Mouse (Mus musculus) kidney, adult 2 months (tissue): Measurements from ENCODE around the gene Tbc1d16. TPM values are rescaled to one million over a fixed set of nuclear protein-coding genes. Genes with fewer than 3 reads are reported as not detected.

ENCODE experiments used
- DNase-seq: peaks from one replicate; pipeline ENCODE4 v3.0.0; 2021
- H3K27ac ChIP-seq: fragments of 200-500 bp; 2 replicates; pipeline ENCODE4 v1.5.1; 2012; ENCODE audit warnings: low read depth, low read length, control low read depth, inconsistent platforms; ENCODE audit not compliant: insufficient read depth
- H3K27me3 ChIP-seq: fragments of 200-500 bp; replicated peaks from 2 replicates; pipeline ENCODE4 v1.6.1; 2012; ENCODE audit warnings: mild to moderate bottlenecking, moderate library complexity, low read length, inconsistent platforms; ENCODE audit not compliant: control insufficient read depth, insufficient read depth
- H3K36me3 ChIP-seq: fragments of 200-500 bp; 2 replicates; pipeline ENCODE4 v1.6.1; 2012; ENCODE audit warnings: mild to moderate bottlenecking, moderate library complexity, low read length, inconsistent platforms; ENCODE audit not compliant: control insufficient read depth, insufficient read depth
- H3K4me1 ChIP-seq: fragments of 200-500 bp; 2 replicates; pipeline ENCODE4 v1.6.1; 2011; ENCODE audit warnings: low read length; ENCODE audit not compliant: control insufficient read depth, insufficient read depth
- H3K4me3 ChIP-seq: fragments of 200-500 bp; 2 replicates; pipeline ENCODE4 v1.5.1; 2011; ENCODE audit warnings: mild to moderate bottlenecking, low read depth, low read length, control low read depth; ENCODE audit not compliant: insufficient read depth
- CTCF ChIP-seq: fragments of 200-500 bp; conservative IDR thresholded peaks from 2 replicates; pipeline ENCODE4 v1.5.1; 2011; ENCODE audit warnings: low read depth, mild to moderate bottlenecking, control low read depth, low read length, moderate library complexity, mixed read lengths; ENCODE audit not compliant: insufficient read depth, insufficient read length
- POLR2A ChIP-seq: fragments of 200-500 bp; IDR thresholded peaks from one replicate; pipeline ENCODE4 v1.6.1; 2011; ENCODE audit warnings: low read depth, low read length, control low read depth
- WGBS: fragments of 180-500 bp; shearing (Covaris S2); methylation state at CpG from one replicate; pipeline ENCODE4 v1.1.7; 2018; 5-methylcytosine and 5-hydroxymethylcytosine counted together
- polyA plus RNA-seq: library from polyadenylated mRNA; depleted of rRNA; stranded (reverse); fragments of >200 nt; gene quantifications from 2 replicates; pipeline ENCODE4 v1.2.3, GENCODE M21; 2012

Tbc1d16 gene
- polyA plus RNA-seq, 1 experiment: 25.2 TPM

GRCm38 (mm10) chr11:119123522-119124319, 104.6 kb downstream of the Tbc1d16 start:
- peaks cover 25% of the 10 kb centered on the region for H3K4me1 ChIP-seq
- no peaks in the 10 kb centered on the region for H3K27me3 ChIP-seq
- no peak for DNase-seq
- H3K4me3 ChIP-seq: no peak overlapping the region
- H3K27ac ChIP-seq: no peak overlapping the region
- H3K36me3 ChIP-seq: no peaks in the 10 kb centered on the region
- TF ChIP-seq POLR2A (no peak), CTCF (no peak)
- 71% methylated on average over 5 of the region's 5 CpGs for WGBS

GRCm38 (mm10) chr11:119122396-119122795, 105.9 kb downstream of the Tbc1d16 start:
- TF ChIP-seq CTCF (no peak), POLR2A (no peak)
- Histone ChIP-seq H3K36me3 (no peaks in the 10 kb centered on the region), H3K27me3 (no peaks in the 10 kb centered on the region), H3K4me1 (peaks cover 13% of the 10 kb centered on the region), H3K4me3 (no peak overlapping the region), H3K27ac (no peak overlapping the region)
- 90% methylated on average over 5 of the region's 5 CpGs for WGBS
- no peak for DNase-seq

- Histone ChIP-seq H3K27me3 (no peaks in the 10 kb centered on the region), H3K36me3 (no peaks in the 10 kb centered on the region), H3K4me3 (no peak overlapping the region), H3K4me1 (no peaks in the 10 kb centered on the region), H3K27ac (no peak overlapping the region)
- 85% methylated on average over 7 of the region's 7 CpGs for WGBS
- no peak for DNase-seq
- TF ChIP-seq CTCF (no peak), POLR2A (no peak)
These were observed 109.4 kb downstream of the Tbc1d16 start for GRCm38 (mm10) chr11:119118905-119119304.

DNA sequence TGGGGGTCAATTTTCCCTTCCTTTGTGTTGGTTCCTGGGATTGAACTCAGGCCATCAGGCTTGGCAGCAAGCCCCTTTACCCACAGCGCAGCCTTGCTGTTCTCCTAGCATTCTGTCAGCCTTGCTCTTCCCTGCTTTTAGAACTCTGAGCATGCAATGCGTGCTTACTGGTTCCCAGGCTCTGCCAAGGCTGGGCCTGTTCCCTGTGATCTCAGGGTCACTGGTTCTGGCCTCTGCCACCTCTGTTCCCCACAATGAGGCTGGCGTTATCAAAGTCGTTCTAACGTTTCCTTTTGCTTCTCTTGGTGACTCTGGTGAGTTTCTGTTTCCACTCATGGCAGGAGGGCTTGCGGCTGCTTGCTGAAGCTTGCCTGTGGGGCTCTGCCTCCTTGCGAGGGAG, 110.4 kb downstream of the Tbc1d16 start:
- H3K27me3 ChIP-seq: no peaks in the 10 kb centered on the region
- no peaks in the 10 kb centered on the region for H3K36me3 ChIP-seq
- TF ChIP-seq CTCF: no peak
- TF ChIP-seq POLR2A: no peak
- no peak for DNase-seq
- H3K27ac ChIP-seq: no peak overlapping the region
- WGBS: 76% methylated on average over 7 of the region's 7 CpGs
- H3K4me1 ChIP-seq: no peaks in the 10 kb centered on the region
- H3K4me3 ChIP-seq: no peak overlapping the region

GRCm38 (mm10) chr11:119116992-119117391, 111.3 kb downstream of the Tbc1d16 start:
- H3K4me3 ChIP-seq: no peak overlapping the region
- no peaks in the 10 kb centered on the region for H3K36me3 ChIP-seq
- TF ChIP-seq POLR2A: no peak
- no peak for TF ChIP-seq CTCF
- DNase-seq: no peak
- no peaks in the 10 kb centered on the region for H3K4me1 ChIP-seq
- no peak overlapping the region for H3K27ac ChIP-seq
- H3K27me3 ChIP-seq: no peaks in the 10 kb centered on the region
- 80% methylated on average over 4 of the region's 4 CpGs for WGBS

- no peaks in the 10 kb centered on the region for H3K27me3 ChIP-seq
- TF ChIP-seq CTCF (no peak), POLR2A (no peak)
- no peak for DNase-seq
- H3K36me3 ChIP-seq: no peaks in the 10 kb centered on the region
- peaks cover 6% of the 10 kb centered on the region for H3K4me1 ChIP-seq
- H3K27ac ChIP-seq: no peak overlapping the region
- no peak overlapping the region for H3K4me3 ChIP-seq
These were observed 115.6 kb downstream of the Tbc1d16 start for GRCm38 (mm10) chr11:119112721-119113120.

- Histone ChIP-seq H3K36me3 (no peaks in the 10 kb centered on the region), H3K27ac (no peak overlapping the region), H3K27me3 (no peaks in the 10 kb centered on the region), H3K4me1 (peaks cover 6% of the 10 kb centered on the region), H3K4me3 (no peak overlapping the region)
- peak; percentile 36 for DNase-seq
- 39% methylated on average over 7 of the region's 7 CpGs for WGBS
- TF ChIP-seq CTCF: no peak
- no peak for TF ChIP-seq POLR2A
These were observed 117.0 kb downstream of the Tbc1d16 start for GRCm38 (mm10) chr11:119111345-119111744.
